ENCODE assay signal across 16 mouse cellular contexts in the genomic region with DNA sequence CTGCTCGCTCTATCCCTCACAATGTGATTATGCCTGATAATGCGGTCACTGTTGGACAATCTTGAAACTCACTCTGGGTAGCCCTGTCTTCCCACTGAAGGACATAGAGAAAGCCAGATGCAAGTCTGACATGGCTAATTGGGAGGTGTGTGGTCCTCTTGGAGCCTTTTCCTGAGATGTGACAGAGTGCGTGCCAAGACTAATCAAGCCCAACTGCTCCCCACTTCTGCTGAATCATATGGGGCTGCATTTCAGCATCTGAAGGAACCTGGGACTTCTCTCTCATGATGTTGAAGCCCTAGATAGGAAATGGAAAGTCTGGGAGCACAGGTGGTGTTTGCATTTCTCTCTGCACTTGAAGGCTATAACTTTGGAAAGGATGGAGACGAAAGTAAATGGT.
"Had no signal": no experiment of that assay in that cellular context is flagged by ENCODE, and none has a peak within 500 bp of the region (broad histone marks: within the 10 kb centered on the region; RNA-seq: fewer than 3 reads in every experiment).

No protein-coding gene starts in this region.

- ATAC-seq: intestine, postnatal 0 days; midbrain, embryonic 13.5 days had no signal

- H3K27ac ChIP-seq: kidney, postnatal 0 days; left cerebral cortex, adult 2 months; limb, embryonic 15.5 days; midbrain, embryonic 13.5 days; neural tube, embryonic 15.5 days had no signal

- H3K4me3 ChIP-seq: left cerebral cortex, adult 2 months; limb, embryonic 15.5 days; megakaryocyte, embryonic 14.5 days; midbrain, embryonic 13.5 days; myocyte; neural tube, embryonic 15.5 days had no signal

- H3K36me3 ChIP-seq: limb, embryonic 15.5 days; midbrain, embryonic 13.5 days; neural tube, embryonic 15.5 days had no signal

- H3K9me3 ChIP-seq: limb, embryonic 15.5 days; megakaryocyte, embryonic 14.5 days; midbrain, embryonic 13.5 days; neural tube, embryonic 15.5 days had no signal

- DNase-seq: kidney, adult 8-10 months; kidney, postnatal 4 days; lung, embryonic 14.5 days; lung, postnatal 10 days; lung, postnatal 4 days; right cerebral cortex, adult 18-20 months; right cerebral cortex, postnatal 25 days; thymus, postnatal 4 days had no signal

- H3K4me2 ChIP-seq: limb, embryonic 15.5 days; lung, embryonic 14.5 days; midbrain, embryonic 13.5 days; neural tube, embryonic 15.5 days had no signal

- H3K27me3 ChIP-seq: limb, embryonic 15.5 days; megakaryocyte, embryonic 14.5 days; midbrain, embryonic 13.5 days; neural tube, embryonic 15.5 days had no signal

- H3K9ac ChIP-seq: limb, embryonic 15.5 days; lung, embryonic 14.5 days; midbrain, embryonic 13.5 days; neural tube, embryonic 15.5 days had no signal

- H3K4me1 ChIP-seq: limb, embryonic 15.5 days; midbrain, embryonic 13.5 days; neural tube, embryonic 15.5 days had no signal
